Mouse (Mus musculus) induced T-regulatory cell, adult 2 months (primary cell): Measurements from ENCODE around the gene Sgpl1.
A peak's percentile ranks its signal among the peaks of the same experiment; 100 is the strongest.

Experiments used
- DNase-seq: peaks from one replicate; pipeline ENCODE4 v3.0.0-alpha.2; 2012; ENCODE audit warnings: low read depth

Sgpl1 gene

DNA sequence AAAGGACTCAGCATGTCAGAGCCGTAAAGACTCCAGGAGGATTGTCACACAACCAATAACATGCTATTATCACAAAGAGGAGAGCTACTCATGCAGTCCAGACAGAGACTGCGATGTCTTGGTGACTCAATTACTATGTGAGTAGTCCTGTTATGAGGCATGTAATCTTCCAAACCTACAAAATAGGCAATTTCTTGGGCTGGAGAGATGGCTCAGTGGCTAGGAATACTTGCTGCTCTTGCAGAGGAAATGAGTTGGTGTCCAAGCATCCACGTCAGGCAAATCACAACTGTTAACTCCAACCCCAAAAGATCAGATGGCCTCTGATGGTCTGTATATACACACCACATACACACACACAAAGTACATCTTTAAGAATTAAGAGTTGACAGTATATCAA, 8.1 kb upstream of the Sgpl1 start:
- no peak for DNase-seq

DNA sequence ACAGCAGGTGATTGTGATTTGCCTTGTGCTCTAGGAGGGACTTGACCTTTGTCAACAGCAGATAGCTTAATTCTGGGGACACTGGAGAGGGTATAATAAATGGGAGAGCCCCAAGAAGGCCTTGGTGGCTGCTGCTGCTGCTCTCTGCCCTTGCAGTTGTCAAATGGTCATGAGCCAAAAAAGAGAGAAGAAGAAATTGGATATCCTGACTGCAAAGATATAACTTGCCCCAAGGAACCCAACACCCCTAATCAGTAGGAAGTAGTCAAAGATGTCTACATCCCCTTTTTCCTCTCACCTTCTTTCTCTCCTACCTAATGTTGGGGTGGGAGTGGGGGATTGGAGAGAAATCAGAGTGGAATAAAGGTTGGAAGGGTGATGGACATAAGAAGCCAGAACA, 4.6 kb upstream of the Sgpl1 start:
- no peak for DNase-seq

GRCm38 (mm10) chr10:61150616-61151015, 3.1 kb upstream of the Sgpl1 start:
- no peak for DNase-seq

- DNase-seq: no peak
These were observed 2.0 kb upstream of the Sgpl1 start for GRCm38 (mm10) chr10:61149476-61149875.

DNA sequence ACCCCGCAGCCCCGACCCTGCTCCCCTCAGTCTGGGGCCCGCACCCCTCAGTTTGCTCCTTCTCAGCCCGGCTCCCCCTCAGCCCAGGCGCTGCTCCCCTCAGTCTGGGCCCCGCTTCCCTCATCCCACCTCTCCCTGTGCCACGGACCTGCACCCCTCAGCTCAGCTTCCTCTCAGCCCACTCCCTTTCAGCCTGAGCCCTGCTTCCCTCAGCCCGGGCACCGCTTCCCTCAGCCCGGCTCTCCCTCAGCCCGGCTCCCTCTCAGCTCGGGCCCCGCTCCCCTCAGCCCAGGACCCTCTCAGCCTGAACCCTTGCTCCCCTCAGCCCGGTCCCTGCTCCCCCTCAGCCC, 721 bp downstream of the Sgpl1 start:
- no peak for DNase-seq

- peak; percentile 76 for DNase-seq
These were observed 1.2 kb downstream of the Sgpl1 start for GRCm38 (mm10) chr10:61146119-61146806.

GRCm38 (mm10) chr10:61145766-61146118, 1.8 kb downstream of the Sgpl1 start:
- DNase-seq: no peak

GRCm38 (mm10) chr10:61143343-61143742, 4.2 kb downstream of the Sgpl1 start:
- DNase-seq: peak; percentile 13

DNA sequence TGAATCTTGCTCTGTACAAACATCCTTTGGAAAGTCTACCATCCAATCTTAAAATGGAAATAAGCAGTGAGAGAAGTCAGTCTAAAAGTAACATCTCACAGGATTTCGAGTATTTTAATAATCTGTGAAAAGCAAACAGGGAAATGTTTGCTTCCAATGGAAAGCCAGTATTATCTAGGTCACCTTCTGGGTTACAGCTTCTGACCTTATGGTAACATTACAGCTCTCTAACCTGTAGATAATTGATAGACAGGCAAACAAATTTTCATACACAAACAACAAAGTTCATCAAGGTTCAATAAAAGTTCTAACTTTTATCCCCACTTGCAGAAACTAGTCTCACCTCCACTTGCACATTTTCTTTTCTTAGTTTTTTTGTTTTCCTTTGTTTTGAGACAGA, 9.9 kb downstream of the Sgpl1 start:
- DNase-seq: no peak

GRCm38 (mm10) chr10:61135226-61135839, 12.2 kb downstream of the Sgpl1 start:
- no peak for DNase-seq

DNA sequence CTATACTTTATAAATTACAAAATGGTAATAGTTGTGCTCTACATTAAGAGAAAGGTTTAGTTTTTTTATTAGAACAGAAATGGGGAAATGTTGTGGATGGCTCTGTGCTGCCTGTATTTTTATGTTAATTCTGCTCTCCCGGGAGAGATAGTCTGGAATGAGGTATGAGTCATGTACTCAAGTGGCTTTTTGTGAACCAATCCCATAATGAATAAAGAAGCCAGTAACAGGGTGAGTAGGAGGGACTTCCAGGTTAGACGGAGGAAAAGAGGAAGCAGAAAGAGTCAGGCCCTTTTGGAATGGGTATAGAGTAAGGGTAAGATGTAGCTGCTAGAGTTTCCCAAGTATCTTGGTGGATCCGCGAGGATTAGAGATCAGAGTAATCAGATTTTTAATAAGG, 13.5 kb downstream of the Sgpl1 start:
- no peak for DNase-seq

DNA sequence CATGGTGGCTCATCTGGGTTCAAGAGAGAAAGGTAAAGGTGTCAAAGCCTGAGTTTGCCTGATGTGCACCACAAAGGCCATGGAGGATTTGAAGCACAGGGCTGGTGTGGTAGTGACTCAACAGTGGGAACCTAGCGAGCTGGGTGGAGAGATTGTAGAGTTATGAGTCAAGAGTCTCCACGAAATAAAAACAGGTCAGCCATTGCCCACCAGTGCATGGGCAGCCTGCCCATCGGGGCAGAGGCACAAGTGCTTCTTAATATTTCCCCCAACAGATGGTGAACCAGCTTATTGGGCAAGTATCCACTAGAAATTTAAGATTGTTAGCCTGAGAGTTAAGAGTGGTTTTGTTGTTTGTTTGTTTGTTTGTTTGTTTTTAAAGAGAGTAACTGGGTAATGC, 16.5 kb downstream of the Sgpl1 start:
- no peak for DNase-seq

- no peak for DNase-seq
These were observed 18.7 kb downstream of the Sgpl1 start for GRCm38 (mm10) chr10:61128701-61129365.

DNA sequence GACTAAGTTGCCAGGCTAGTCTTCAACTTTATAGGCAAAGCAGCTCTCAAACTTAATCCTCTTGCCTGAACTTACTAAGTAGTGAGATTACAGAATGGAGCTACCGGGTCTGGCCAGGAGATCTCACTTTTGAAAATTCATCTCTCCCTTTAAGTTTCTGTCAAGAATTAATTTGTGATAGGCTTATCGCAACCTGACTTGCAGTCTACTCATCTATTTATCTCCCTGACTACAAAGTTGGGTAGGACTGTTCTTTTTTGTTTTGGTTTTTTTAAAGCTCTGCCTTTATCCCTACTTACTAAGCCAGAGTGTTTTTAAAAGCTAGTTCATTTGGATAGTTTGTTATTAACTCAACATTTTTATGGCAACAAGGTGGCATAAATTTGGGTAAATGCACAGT, 23.0 kb downstream of the Sgpl1 start:
- DNase-seq: no peak

DNA sequence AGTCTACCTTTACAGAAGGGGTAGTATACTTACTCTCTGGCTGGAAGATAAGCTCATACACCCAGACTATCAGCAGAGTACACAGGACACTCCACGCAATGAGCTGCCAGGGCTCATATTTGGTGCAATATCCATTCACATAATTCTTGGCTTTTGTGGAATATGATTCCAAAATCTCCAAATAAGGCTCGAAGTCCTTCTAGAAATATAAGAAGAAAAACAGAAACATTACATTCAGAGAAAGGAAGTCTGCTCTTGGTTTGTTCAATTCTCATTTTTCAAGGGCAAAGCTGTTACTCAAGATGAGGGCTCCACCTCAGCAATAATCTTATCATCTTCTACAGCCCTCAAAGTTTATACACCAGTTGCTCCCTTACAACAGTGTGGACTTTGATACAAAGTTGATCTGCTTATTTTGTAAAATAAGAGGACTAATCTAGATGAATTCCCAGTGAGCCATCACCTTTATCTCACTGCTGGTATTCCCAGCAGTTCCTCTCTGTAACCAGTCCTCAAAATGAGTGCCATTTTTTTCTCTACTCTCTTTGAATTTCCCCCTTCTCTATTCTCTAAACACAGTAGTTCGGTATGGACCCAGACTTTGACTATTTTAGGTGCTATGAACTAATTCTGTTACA, 24.1 kb downstream of the Sgpl1 start:
- no peak for DNase-seq

DNA sequence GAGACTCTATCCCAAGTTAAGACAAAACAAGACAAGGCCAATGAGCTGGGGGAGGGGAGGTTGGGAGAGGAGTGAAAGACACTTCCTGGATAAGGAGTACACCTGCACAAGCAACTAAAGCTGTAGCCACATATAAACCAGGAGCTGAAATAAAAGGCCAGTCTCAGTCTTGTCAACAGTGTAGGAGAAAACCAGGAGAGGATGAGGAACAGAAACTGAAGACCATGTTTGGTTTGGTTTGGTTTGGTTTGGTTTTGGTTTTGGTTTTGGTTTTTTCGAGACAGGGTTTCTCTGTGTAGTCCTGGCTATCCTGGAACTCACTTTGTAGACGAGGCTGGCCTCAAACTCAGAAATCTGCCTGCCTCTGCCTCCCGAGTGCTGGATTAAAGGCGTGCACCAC, 25.8 kb downstream of the Sgpl1 start:
- DNase-seq: peak; percentile 18

GRCm38 (mm10) chr10:61114246-61114720, 33.2 kb downstream of the Sgpl1 start:
- DNase-seq: no peak

DNA sequence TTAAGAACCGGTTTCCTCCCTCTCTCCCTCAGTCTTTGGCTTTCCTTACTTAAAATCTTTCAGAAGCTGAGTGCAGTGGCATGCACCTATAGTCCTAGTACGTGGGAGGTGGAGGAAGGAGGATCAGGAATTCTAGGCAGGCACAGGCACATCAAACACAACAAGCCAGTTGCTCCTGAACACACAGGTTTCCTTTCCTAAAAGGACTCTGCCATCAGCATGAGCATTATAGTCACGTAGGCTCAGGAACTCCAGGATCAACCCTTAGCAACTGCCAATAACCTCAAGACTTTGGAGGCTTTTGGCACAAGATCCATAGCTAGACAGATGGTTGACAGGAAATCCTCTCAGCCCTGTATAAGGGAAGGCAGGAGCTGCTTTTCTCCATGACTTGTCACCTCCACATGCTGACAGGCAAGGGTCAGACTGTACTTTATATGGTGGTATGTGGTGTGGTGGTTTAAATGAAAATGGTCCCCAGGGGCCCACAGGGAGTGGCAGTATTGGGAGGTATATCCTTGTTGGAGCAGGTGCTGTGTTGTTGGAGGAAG, 43.9 kb downstream of the Sgpl1 start:
- DNase-seq: no peak

- no peak for DNase-seq
These were observed 55.6 kb downstream of the Sgpl1 start for GRCm38 (mm10) chr10:61091866-61092265.

GRCm38 (mm10) chr10:61089170-61090142, 58.0 kb downstream of the Sgpl1 start, which contains the start of gene Pcbd1:
Gene Pcbd1, plus strand, starts transcription at chr10:61089331.
- DNase-seq: no peak

DNA sequence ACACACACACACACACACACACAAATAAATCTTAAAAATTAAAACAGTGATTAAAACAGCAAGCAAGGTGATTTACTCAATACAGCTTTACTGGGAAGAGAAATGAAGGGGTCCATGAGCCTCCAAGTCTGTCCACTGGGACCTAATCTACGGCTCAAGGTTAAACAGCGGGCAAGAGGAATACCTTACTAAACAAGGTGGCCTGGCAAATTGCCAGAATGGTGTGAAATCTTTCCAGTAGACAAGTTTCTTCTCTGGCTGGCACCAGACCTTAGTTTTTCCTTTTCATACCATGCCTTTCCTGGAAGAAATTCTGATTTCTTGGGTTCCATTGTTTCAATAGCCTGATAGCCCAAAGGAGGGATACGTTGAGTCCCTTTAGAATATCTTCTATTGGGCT, 59.0 kb downstream of the Sgpl1 start:
- DNase-seq: no peak
